Mouse (Mus musculus): ENCODE measurements around the gene Pank3.

- TF ChIP-seq EP300 (IDR thresholded peaks at IDR 0.05) (no peak), CTCF (IDR thresholded peaks at IDR 0.05) (no peak)
These were observed 24.7 kb upstream of the Pank3 start for GRCm38 (mm10) chr11:35744571-35744970.
